Mouse (Mus musculus): ENCODE measurements around the gene Mdn1.

Mdn1 gene

GRCm38 (mm10) chr4:32787110-32787509 lies 130.2 kb downstream of the Mdn1 start:
- no peak for DNase-seq (ENCODE audit: low read depth, low spot score)

GRCm38 (mm10) chr4:32789020-32789419 lies 132.1 kb downstream of the Mdn1 start:
- DNase-seq (ENCODE audit: low read depth, low spot score), result no peak

- no peak for DNase-seq (ENCODE audit: low read depth, low spot score)
These were observed 142.1 kb downstream of the Mdn1 start for GRCm38 (mm10) chr4:32798976-32799375.

GRCm38 (mm10) chr4:32799966-32800576 lies 143.2 kb downstream of the Mdn1 start, which contains the start of gene Lyrm2:
TSS of gene Lyrm2 (plus strand) at chr4:32800253.
- DNase-seq (ENCODE audit: low read depth, low spot score), result peak; percentile 68

GRCm38 (mm10) chr4:32800577-32801170 lies 143.8 kb downstream of the Mdn1 start:
- DNase-seq (ENCODE audit: low read depth, low spot score), result no peak

GRCm38 (mm10) chr4:32817478-32817877 lies 160.6 kb downstream of the Mdn1 start:
- DNase-seq (ENCODE audit: low read depth, low spot score), result no peak

- DNase-seq (ENCODE audit: low read depth, low spot score), result no peak
These were observed 163.8 kb downstream of the Mdn1 start for GRCm38 (mm10) chr4:32820676-32821075.

GRCm38 (mm10) chr4:32824254-32824653 lies 167.3 kb downstream of the Mdn1 start:
- no peak for DNase-seq (ENCODE audit: low read depth, low spot score)

All from brain, embryonic 18.5 days (tissue).